Mouse (Mus musculus) midbrain, embryonic 16.5 days (tissue): ENCODE results near the gene Myh6. TPM values are rescaled to one million over a fixed set of nuclear protein-coding genes. Genes with fewer than 3 reads are reported as not detected.
"Not testable (repeated sequence)": the region's sequence is repeated elsewhere in the genome, so short reads cannot be mapped to it uniquely, and the experiment has no call there.

Source experiments
- ATAC-seq: fragments of 200-750 bp; cut with Nextera tagmentation; 2 replicates; pipeline ENCODE4 v1.8.0; 2017; ENCODE audit warnings: moderate TSS enrichment
- H3K27ac ChIP-seq: fragments of 300-500 bp; sonication (generic); 2 replicates; pipeline ENCODE4 v1.5.1; 2014; ENCODE audit warnings: mild to moderate bottlenecking, low read length, mixed read lengths
- H3K27me3 ChIP-seq: fragments of 300-500 bp; sonication (generic); 2 replicates; pipeline ENCODE4 v1.6.1; 2014; ENCODE audit warnings: low read depth, low read length, mixed read lengths; ENCODE audit not compliant: control insufficient read depth, insufficient read depth
- H3K36me3 ChIP-seq: fragments of 300-500 bp; sonication (generic); 2 replicates; pipeline ENCODE4 v1.6.1; 2014; ENCODE audit warnings: mild to moderate bottlenecking, low read length, moderate library complexity, mixed read lengths; ENCODE audit not compliant: control insufficient read depth, insufficient read depth
- H3K4me1 ChIP-seq: fragments of 300-500 bp; sonication (generic); 2 replicates; pipeline ENCODE4 v1.6.1; 2014; ENCODE audit warnings: mild to moderate bottlenecking, low read length, mixed read lengths; ENCODE audit not compliant: control insufficient read depth, insufficient read depth
- H3K4me2 ChIP-seq: fragments of 300-500 bp; sonication (generic); 2 replicates; pipeline ENCODE4 v1.6.1; 2014; ENCODE audit warnings: mild to moderate bottlenecking, low read length, mixed read lengths
- H3K4me3 ChIP-seq: fragments of 300-500 bp; sonication (generic); 2 replicates; pipeline ENCODE4 v1.5.1; 2014; ENCODE audit warnings: low read depth, mild to moderate bottlenecking, low read length, moderate library complexity, mixed read lengths
- H3K9ac ChIP-seq: fragments of 300-500 bp; sonication (generic); 2 replicates; pipeline ENCODE4 v1.6.1; 2014; ENCODE audit warnings: low read depth, low read length, mixed read lengths
- H3K9me3 ChIP-seq: fragments of 300-500 bp; sonication (generic); replicated peaks from 2 replicates; pipeline ENCODE4 v1.6.1; 2014; ENCODE audit warnings: mild to moderate bottlenecking, low read length, mixed read lengths; ENCODE audit not compliant: control insufficient read depth, poor library complexity, severe bottlenecking
- WGBS: fragments of 180-500 bp; shearing (Covaris S2); extraction: QIAGEN DNeasy Blood & Tissue Kit; methylation state at CpG from one replicate; pipeline ENCODE4 v1.1.7; 2014; 5-methylcytosine and 5-hydroxymethylcytosine counted together
- polyA plus RNA-seq: library from polyadenylated mRNA; unstranded; fragments of >200 nt; fragmentation: Nextera tagmentation; extraction: Ambion mirVana; gene quantifications from 2 replicates; pipeline ENCODE4 v1.2.1, GENCODE M21; 2015

Myh6 gene
- polyA plus RNA-seq, 1 experiment from 2014 or later: 2.9 TPM

DNA sequence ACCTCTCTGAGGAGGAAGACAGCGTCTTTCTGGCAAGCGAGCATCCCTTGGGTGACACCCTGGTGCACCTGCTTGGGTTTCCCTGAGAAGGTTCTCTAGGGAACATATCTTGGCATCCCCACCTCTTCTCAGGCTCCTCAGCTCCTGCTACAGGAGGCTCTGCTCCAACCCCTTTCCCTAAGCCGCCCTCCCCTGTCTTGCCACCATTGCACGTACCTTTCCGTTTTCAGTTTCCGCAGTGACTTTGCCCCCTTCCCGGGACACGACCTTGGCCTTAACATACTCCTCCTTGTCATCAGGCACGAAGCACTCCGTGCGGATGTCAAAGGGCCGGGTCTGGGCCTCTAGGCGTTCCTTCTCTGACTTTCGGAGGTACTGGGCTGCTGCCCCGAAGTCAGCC, 1.7 kb downstream of the Myh6 start:
- Histone ChIP-seq H3K27ac (no peak overlapping the region), H3K36me3 (no peaks in the 10 kb centered on the region), H3K4me3 (no peak overlapping the region), H3K4me2 (no peak overlapping the region), H3K9ac (no peak overlapping the region), H3K27me3 (no peaks in the 10 kb centered on the region; the same call in 1 of the 2 replicates), H3K4me1 (no peaks in the 10 kb centered on the region), H3K9me3 (no peaks in the 10 kb centered on the region)
- ATAC-seq: no peak
- WGBS: 80% methylated on average over 15 of the region's 15 CpGs

DNA sequence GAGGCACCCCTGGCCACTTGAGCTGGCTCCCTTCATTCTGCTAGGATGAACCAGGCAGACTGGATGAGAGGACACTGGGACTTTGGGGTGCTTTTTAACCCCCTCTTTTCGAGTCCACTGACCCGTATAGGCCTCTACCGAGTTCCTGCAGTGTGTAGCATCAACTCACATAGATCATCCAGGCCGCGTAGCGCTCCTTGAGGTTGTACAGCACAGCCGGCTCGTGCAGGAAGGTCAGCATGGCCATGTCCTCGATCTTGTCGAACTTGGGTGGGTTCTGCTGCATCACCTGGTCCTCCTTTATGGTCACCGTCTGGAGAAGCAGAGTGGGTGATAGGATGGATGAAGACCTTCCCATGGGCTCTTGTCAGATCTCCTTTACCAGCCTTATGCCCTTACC, 3.0 kb downstream of the Myh6 start:
- no peak for ATAC-seq
- H3K4me2 ChIP-seq: no peak overlapping the region

DNA sequence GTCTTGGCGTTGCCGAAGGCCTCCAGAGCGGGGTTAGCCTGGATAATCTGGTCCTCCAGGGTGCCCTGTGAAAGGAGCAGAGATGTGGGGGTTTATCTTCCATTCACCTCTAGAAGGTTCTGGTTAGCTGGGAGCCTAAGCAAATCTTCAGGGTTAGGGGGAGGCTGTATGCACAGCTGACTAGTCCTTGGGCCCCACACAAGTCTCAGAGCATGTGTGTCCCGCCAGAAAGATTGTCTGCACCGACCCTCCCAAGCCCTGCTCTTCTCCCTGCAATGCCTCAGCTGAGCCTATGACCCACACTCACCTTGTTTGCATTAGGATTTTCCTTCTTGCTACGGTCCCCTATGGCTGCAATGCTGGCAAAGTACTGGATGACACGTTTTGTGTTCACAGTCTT, 4.0 kb downstream of the Myh6 start:
- no peak overlapping the region for H3K4me2 ChIP-seq
- 85% methylated on average over 7 of the region's 7 CpGs for WGBS
- H3K9ac ChIP-seq: no peak overlapping the region
- H3K4me1 ChIP-seq: no peaks in the 10 kb centered on the region
- no peak overlapping the region for H3K27ac ChIP-seq
- ATAC-seq: no peak
- H3K27me3 ChIP-seq: no peaks in the 10 kb centered on the region; the same call in 1 of the 2 replicates
- no peak overlapping the region for H3K4me3 ChIP-seq
- no peaks in the 10 kb centered on the region for H3K9me3 ChIP-seq
- H3K36me3 ChIP-seq: no peaks in the 10 kb centered on the region

More for the DNA sequence above, 3.0 kb downstream of the Myh6 start:
- 91% methylated on average over 11 of the region's 11 CpGs for whole genome bisulfite sequencing
- Histone ChIP-seq H3K4me3 (no peak overlapping the region), H3K27ac (no peak overlapping the region), H3K9me3 (no peaks in the 10 kb centered on the region), H3K4me1 (no peaks in the 10 kb centered on the region), H3K9ac (no peak overlapping the region), H3K36me3 (no peaks in the 10 kb centered on the region), H3K27me3 (no peaks in the 10 kb centered on the region; the same call in 1 of the 2 replicates)

DNA sequence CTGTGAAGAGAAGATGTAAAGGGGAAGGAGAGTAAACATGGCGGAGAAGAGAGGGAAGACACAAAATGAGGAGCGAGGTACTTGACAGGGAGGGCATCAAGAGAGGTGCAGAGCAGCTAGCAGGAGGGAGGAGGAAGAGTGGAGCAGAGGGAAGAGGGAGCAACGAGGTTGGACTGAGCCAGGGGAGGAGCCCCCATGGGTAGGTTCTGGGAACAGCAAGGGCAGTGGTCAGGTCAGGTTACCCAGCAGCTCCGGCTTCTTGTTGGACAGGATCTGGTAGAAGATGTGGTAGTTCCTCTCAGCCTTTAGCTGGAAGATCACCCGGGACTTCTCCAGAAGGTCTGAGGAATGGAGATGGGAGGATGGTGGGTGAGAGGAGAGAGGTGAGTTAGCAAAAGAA, 5.2 kb downstream of the Myh6 start:
- Histone ChIP-seq H3K27me3 (no peaks in the 10 kb centered on the region; the same call in 1 of the 2 replicates), H3K9me3 (no peaks in the 10 kb centered on the region), H3K9ac (no peak overlapping the region), H3K4me1 (no peaks in the 10 kb centered on the region), H3K27ac (no peak overlapping the region), H3K4me2 (no peak overlapping the region), H3K36me3 (no peaks in the 10 kb centered on the region), H3K4me3 (no peak overlapping the region)
- WGBS: 79% methylated on average over 5 of the region's 5 CpGs
- no peak for ATAC-seq

DNA sequence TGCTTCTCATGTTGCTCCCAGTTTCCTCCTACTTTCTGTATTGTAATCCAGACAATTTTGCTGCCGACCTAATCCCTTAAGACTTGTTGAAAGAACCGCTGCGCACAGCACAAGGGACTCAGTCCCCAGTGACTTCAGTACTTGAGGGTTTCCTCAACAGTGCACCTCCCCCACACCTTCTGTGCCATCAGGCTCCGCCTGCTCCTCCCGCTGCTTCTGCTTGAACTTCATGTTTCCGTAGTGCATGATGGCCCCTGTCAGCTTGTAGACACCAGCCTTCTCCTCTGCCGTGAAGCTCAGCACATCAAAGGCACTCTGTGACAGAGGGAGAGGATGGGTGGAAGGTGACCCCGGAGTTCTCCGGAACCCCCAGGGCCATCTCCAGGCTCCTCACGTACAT, 6.0 kb downstream of the Myh6 start:
- Histone ChIP-seq H3K27me3 (no peaks in the 10 kb centered on the region; the same call in 1 of the 2 replicates), H3K4me2 (no peak overlapping the region), H3K27ac (no peak overlapping the region), H3K4me3 (no peak overlapping the region), H3K9ac (no peak overlapping the region), H3K36me3 (no peaks in the 10 kb centered on the region), H3K4me1 (no peaks in the 10 kb centered on the region), H3K9me3 (no peaks in the 10 kb centered on the region)
- ATAC-seq: no peak
- WGBS: 63% methylated on average over 10 of the region's 10 CpGs

DNA sequence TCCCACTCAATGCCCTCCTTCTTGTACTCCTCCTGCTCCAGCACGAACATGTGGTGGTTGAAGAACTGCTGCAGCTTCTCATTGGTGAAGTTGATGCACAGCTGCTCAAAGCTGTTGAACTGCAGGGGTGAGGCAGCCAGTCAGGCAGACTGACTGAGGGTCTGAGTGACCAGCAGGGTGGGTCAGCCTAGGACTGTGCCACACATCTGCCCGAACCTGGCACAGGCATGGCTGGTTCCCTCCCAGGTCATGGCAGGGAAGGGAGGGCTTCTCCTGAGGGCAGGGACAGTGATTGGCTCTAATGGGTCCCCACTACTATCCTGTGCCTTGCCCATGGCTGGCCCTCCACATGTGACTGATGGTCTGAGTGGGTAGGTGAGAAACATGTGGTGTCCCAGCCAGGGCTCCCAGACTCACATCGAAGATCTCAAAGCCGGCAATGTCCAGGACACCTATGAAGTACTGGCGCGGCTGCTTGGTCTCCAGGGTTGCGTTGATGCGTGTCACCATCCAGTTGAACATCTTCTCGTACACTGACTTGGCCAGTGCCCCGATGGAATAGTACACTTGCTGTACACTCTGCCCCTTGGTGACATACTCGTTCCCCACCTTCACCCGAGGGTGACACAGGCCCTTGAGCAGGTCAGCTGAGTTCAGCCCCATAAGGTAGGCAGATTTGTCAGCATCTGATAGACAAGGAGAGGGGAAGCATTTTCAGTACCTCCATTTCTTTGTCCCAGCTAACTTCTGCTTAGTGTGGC, 6.7 kb downstream of the Myh6 start:
- 94% methylated on average over 12 of the region's 12 CpGs for WGBS
- not testable (repeated sequence) for H3K27ac ChIP-seq, H3K4me2 ChIP-seq

DNA sequence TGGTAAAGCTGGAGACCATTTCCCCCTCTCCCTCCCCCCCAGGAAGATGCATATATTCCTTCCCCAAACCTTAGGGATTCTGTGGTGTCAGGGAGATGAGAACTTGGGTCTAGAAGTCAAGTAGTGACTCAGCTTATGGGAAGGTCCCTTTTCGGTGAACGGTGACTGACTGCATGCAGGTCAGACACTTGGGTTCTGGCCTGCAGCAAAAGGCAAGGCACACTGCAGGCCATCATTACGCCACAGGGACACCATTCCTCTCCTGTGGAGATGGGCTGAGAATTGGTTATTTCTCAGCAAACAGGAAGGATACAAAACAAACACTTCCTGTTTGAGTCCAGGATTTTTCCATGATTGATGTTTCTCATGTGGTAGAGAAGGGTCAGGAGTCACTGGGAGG, 7.5 kb downstream of the Myh6 start:
- Histone ChIP-seq H3K27ac (no peak overlapping the region), H3K36me3 (no peaks in the 10 kb centered on the region), H3K9me3 (no peaks in the 10 kb centered on the region), H3K4me1 (no peaks in the 10 kb centered on the region), H3K4me2 (no peak overlapping the region), H3K27me3 (no peaks in the 10 kb centered on the region), H3K9ac (no peak overlapping the region), H3K4me3 (no peak overlapping the region)
- 83% methylated on average over 3 of the region's 3 CpGs for WGBS
- ATAC-seq: no peak

More for the DNA sequence above, 6.7 kb downstream of the Myh6 start:
- not testable (repeated sequence) for H3K9ac ChIP-seq, H3K36me3 ChIP-seq, H3K9me3 ChIP-seq, H3K4me3 ChIP-seq, ATAC-seq, H3K27me3 ChIP-seq, H3K4me1 ChIP-seq

DNA sequence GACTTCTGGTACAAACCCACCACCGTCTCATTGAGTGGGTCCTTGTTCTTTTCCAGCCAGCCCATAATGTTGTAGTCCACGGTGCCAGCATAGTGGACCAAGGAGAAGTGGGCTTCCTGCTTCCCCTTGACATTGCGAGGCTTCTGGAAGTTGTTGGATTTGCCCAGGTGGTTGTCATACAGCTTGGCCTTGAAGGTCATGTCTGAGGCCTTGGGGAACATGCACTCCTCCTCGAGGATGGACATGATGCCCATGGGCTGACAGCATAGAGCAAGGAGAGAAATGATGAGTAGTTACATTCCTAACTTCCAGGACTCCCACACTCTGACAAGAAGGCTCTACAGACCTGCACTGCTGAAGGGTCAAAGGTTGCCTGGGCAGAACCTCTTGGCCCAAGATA, 8.2 kb downstream of the Myh6 start:
- H3K4me1 ChIP-seq: no peaks in the 10 kb centered on the region
- H3K27ac ChIP-seq: no peak overlapping the region
- no peak overlapping the region for H3K4me3 ChIP-seq
- no peaks in the 10 kb centered on the region for H3K36me3 ChIP-seq
- H3K9me3 ChIP-seq: no peaks in the 10 kb centered on the region
- no peaks in the 10 kb centered on the region for H3K27me3 ChIP-seq
- no peak for ATAC-seq
- H3K9ac ChIP-seq: no peak overlapping the region
- 86% methylated on average over 4 of the region's 4 CpGs for WGBS
- no peak overlapping the region for H3K4me2 ChIP-seq

DNA sequence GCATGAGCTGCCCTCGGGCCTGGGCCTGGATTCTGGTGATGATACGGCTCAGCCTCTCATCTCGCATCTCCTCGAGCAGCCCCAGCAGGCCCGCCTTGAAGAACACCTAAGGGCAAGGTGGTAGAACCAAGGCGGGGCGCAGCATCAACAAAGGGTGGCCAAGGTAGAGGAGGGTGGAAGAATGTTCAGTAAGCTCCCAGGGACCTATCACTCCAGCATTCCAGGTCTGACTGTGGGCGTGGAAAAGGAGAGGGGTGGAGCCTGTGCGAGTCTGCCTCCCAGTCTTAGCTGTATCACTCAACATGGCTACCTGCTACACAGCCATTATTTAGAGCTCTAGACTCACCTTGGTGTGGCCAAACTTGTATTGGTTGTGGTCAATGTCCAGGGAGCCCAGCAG, 10.2 kb downstream of the Myh6 start:
- ATAC-seq: no peak
- Histone ChIP-seq H3K27ac (no peak overlapping the region), H3K4me3 (no peak overlapping the region), H3K27me3 (no peaks in the 10 kb centered on the region), H3K36me3 (no peaks in the 10 kb centered on the region), H3K9ac (no peak overlapping the region), H3K9me3 (no peaks in the 10 kb centered on the region), H3K4me2 (no peak overlapping the region), H3K4me1 (no peaks in the 10 kb centered on the region)
- 90% methylated on average over 9 of the region's 9 CpGs for WGBS
